Mouse (Mus musculus): ENCODE data around the gene Fbxl7. TPM values are rescaled to one million over a fixed set of nuclear protein-coding genes. Genes with fewer than 3 reads are reported as not detected.

Fbxl7 gene
- polyA plus RNA-seq, 1 experiment from 2014 or later, result 12.2 TPM

- DNase-seq (peak; percentile 9), ATAC-seq (ENCODE audit: low FRiP score, low TSS enrichment) (no peak)
- H3K36me3 ChIP-seq (ENCODE audit: control insufficient read depth, insufficient read depth, low read length), result no peaks in the 10 kb centered on the region
- H3K4me2 ChIP-seq (ENCODE audit: low read length), result no peak overlapping the region
- no peaks in the 10 kb centered on the region for H3K27me3 ChIP-seq (ENCODE audit: control insufficient read depth, insufficient read depth, low read length)
- 60% methylated on average over 2 of the region's 2 CpGs for WGBS
- 0 out of 2 replicates have a peak, but pooled peaks cover 3% of the 10 kb centered on the region for H3K4me1 ChIP-seq (ENCODE audit: control insufficient read depth, insufficient read depth, low read length)
- H3K9me3 ChIP-seq (ENCODE audit: control insufficient read depth, low read length), result no peaks in the 10 kb centered on the region
- no peak overlapping the region for H3K9ac ChIP-seq (replicated peaks; ENCODE audit: low read length)
- 0 out of 2 replicates have a peak overlapping the region, but pooled peaks have one; percentile 32 for H3K27ac ChIP-seq (replicated peaks; ENCODE audit: low read depth, low read length)
- no peak overlapping the region for H3K4me3 ChIP-seq (replicated peaks; ENCODE audit: low read depth, low read length)
Measured at GRCm38 (mm10) chr15:26795937-26796336, 99.4 kb downstream of the Fbxl7 start.

GRCm38 (mm10) chr15:26795518-26795917 lies 99.9 kb downstream of the Fbxl7 start:
- DNase-seq (peak; percentile 53), ATAC-seq (ENCODE audit: low FRiP score, low TSS enrichment) (peak; percentile 81)
- no peaks in the 10 kb centered on the region for H3K27me3 ChIP-seq (ENCODE audit: control insufficient read depth, insufficient read depth, low read length)
- H3K27ac ChIP-seq (replicated peaks; ENCODE audit: low read depth, low read length), result no peak overlapping the region
- no peak overlapping the region for H3K4me3 ChIP-seq (replicated peaks; ENCODE audit: low read depth, low read length)
- H3K4me1 ChIP-seq (ENCODE audit: control insufficient read depth, insufficient read depth, low read length), result 0 out of 2 replicates have a peak, but pooled peaks cover 3% of the 10 kb centered on the region
- no peaks in the 10 kb centered on the region for H3K36me3 ChIP-seq (ENCODE audit: control insufficient read depth, insufficient read depth, low read length)
- 37% methylated on average over 6 of the region's 6 CpGs for WGBS
- no peak overlapping the region for H3K9ac ChIP-seq (replicated peaks; ENCODE audit: low read length)
- no peak overlapping the region for H3K4me2 ChIP-seq (ENCODE audit: low read length)
- H3K9me3 ChIP-seq (ENCODE audit: control insufficient read depth, low read length), result no peaks in the 10 kb centered on the region

GRCm38 (mm10) chr15:26787148-26787547 lies 108.2 kb downstream of the Fbxl7 start:
- DNase-seq (no peak), ATAC-seq (ENCODE audit: low FRiP score, low TSS enrichment) (no peak)
- Histone ChIP-seq H3K27ac (replicated peaks; ENCODE audit: low read depth, low read length) (no peak overlapping the region), H3K36me3 (ENCODE audit: control insufficient read depth, insufficient read depth, low read length) (no peaks in the 10 kb centered on the region), H3K4me1 (ENCODE audit: control insufficient read depth, insufficient read depth, low read length) (no peaks in the 10 kb centered on the region), H3K9me3 (ENCODE audit: control insufficient read depth, low read length) (no peaks in the 10 kb centered on the region), H3K9ac (replicated peaks; ENCODE audit: low read length) (no peak overlapping the region), H3K4me3 (replicated peaks; ENCODE audit: low read depth, low read length) (no peak overlapping the region), H3K4me2 (ENCODE audit: low read length) (no peak overlapping the region), H3K27me3 (ENCODE audit: control insufficient read depth, insufficient read depth, low read length) (no peaks in the 10 kb centered on the region)
- WGBS, result 90% methylated on average over 6 of the region's 6 CpGs

- DNase-seq (peak; percentile 42), ATAC-seq (ENCODE audit: low FRiP score, low TSS enrichment) (no peak)
- Histone ChIP-seq H3K36me3 (ENCODE audit: control insufficient read depth, insufficient read depth, low read length) (no peaks in the 10 kb centered on the region), H3K9me3 (ENCODE audit: control insufficient read depth, low read length) (no peaks in the 10 kb centered on the region), H3K27ac (replicated peaks; ENCODE audit: low read depth, low read length) (no peak overlapping the region), H3K9ac (replicated peaks; ENCODE audit: low read length) (no peak overlapping the region), H3K27me3 (ENCODE audit: control insufficient read depth, insufficient read depth, low read length) (no peaks in the 10 kb centered on the region), H3K4me3 (replicated peaks; ENCODE audit: low read depth, low read length) (no peak overlapping the region), H3K4me1 (ENCODE audit: control insufficient read depth, insufficient read depth, low read length) (no peaks in the 10 kb centered on the region), H3K4me2 (ENCODE audit: low read length) (no peak overlapping the region)
- 79% methylated on average over 3 of the region's 3 CpGs for WGBS
Measured at GRCm38 (mm10) chr15:26780557-26780956, 114.8 kb downstream of the Fbxl7 start.

GRCm38 (mm10) chr15:26779129-26779528 lies 116.3 kb downstream of the Fbxl7 start:
- H3K9me3 ChIP-seq (ENCODE audit: control insufficient read depth, low read length), result no peaks in the 10 kb centered on the region
- WGBS, result 84% methylated on average over 4 of the region's 4 CpGs
- no peak overlapping the region for H3K4me3 ChIP-seq (replicated peaks; ENCODE audit: low read depth, low read length)
- no peak overlapping the region for H3K4me2 ChIP-seq (ENCODE audit: low read length)
- ATAC-seq (ENCODE audit: low FRiP score, low TSS enrichment) (no peak), DNase-seq (no peak)
- H3K9ac ChIP-seq (replicated peaks; ENCODE audit: low read length), result no peak overlapping the region
- H3K4me1 ChIP-seq (ENCODE audit: control insufficient read depth, insufficient read depth, low read length), result no peaks in the 10 kb centered on the region
- H3K27ac ChIP-seq (replicated peaks; ENCODE audit: low read depth, low read length), result no peak overlapping the region
- no peaks in the 10 kb centered on the region for H3K27me3 ChIP-seq (ENCODE audit: control insufficient read depth, insufficient read depth, low read length)
- no peaks in the 10 kb centered on the region for H3K36me3 ChIP-seq (ENCODE audit: control insufficient read depth, insufficient read depth, low read length)

GRCm38 (mm10) chr15:26775720-26776119 lies 119.7 kb downstream of the Fbxl7 start:
- no peaks in the 10 kb centered on the region for H3K27me3 ChIP-seq (ENCODE audit: control insufficient read depth, insufficient read depth, low read length)
- ATAC-seq (ENCODE audit: low FRiP score, low TSS enrichment) (no peak), DNase-seq (no peak)
- no peak overlapping the region for H3K4me2 ChIP-seq (ENCODE audit: low read length)
- H3K9me3 ChIP-seq (ENCODE audit: control insufficient read depth, low read length), result no peaks in the 10 kb centered on the region
- no peaks in the 10 kb centered on the region for H3K36me3 ChIP-seq (ENCODE audit: control insufficient read depth, insufficient read depth, low read length)
- no peak overlapping the region for H3K9ac ChIP-seq (replicated peaks; ENCODE audit: low read length)
- no peak overlapping the region for H3K4me3 ChIP-seq (replicated peaks; ENCODE audit: low read depth, low read length)
- H3K4me1 ChIP-seq (ENCODE audit: control insufficient read depth, insufficient read depth, low read length), result no peaks in the 10 kb centered on the region
- no peak overlapping the region for H3K27ac ChIP-seq (replicated peaks; ENCODE audit: low read depth, low read length)

GRCm38 (mm10) chr15:26774895-26775294 lies 120.5 kb downstream of the Fbxl7 start:
- no peaks in the 10 kb centered on the region for H3K9me3 ChIP-seq (ENCODE audit: control insufficient read depth, low read length)
- H3K36me3 ChIP-seq (ENCODE audit: control insufficient read depth, insufficient read depth, low read length), result no peaks in the 10 kb centered on the region
- no peak overlapping the region for H3K4me3 ChIP-seq (replicated peaks; ENCODE audit: low read depth, low read length)
- 97% methylated on average over 2 of the region's 2 CpGs for WGBS
- H3K27me3 ChIP-seq (ENCODE audit: control insufficient read depth, insufficient read depth, low read length), result no peaks in the 10 kb centered on the region
- ATAC-seq (ENCODE audit: low FRiP score, low TSS enrichment) (no peak), DNase-seq (no peak)
- no peaks in the 10 kb centered on the region for H3K4me1 ChIP-seq (ENCODE audit: control insufficient read depth, insufficient read depth, low read length)
- no peak overlapping the region for H3K9ac ChIP-seq (replicated peaks; ENCODE audit: low read length)
- no peak overlapping the region for H3K4me2 ChIP-seq (ENCODE audit: low read length)
- H3K27ac ChIP-seq (replicated peaks; ENCODE audit: low read depth, low read length), result no peak overlapping the region

GRCm38 (mm10) chr15:26761651-26762050 lies 133.7 kb downstream of the Fbxl7 start:
- ATAC-seq (ENCODE audit: low FRiP score, low TSS enrichment) (no peak), DNase-seq (peak; percentile 28)
- H3K27ac ChIP-seq (replicated peaks; ENCODE audit: low read depth, low read length), result peak overlapping the region; percentile 9; the same call in 1 of the 2 replicates
- WGBS, result 60% methylated on average over 4 of the region's 4 CpGs
- H3K27me3 ChIP-seq (ENCODE audit: control insufficient read depth, insufficient read depth, low read length), result no peaks in the 10 kb centered on the region
- H3K9ac ChIP-seq (replicated peaks; ENCODE audit: low read length), result no peak overlapping the region
- no peaks in the 10 kb centered on the region for H3K4me1 ChIP-seq (ENCODE audit: control insufficient read depth, insufficient read depth, low read length)
- no peaks in the 10 kb centered on the region for H3K36me3 ChIP-seq (ENCODE audit: control insufficient read depth, insufficient read depth, low read length)
- no peaks in the 10 kb centered on the region for H3K9me3 ChIP-seq (ENCODE audit: control insufficient read depth, low read length)
- no peak overlapping the region for H3K4me2 ChIP-seq (ENCODE audit: low read length)
- no peak overlapping the region for H3K4me3 ChIP-seq (replicated peaks; ENCODE audit: low read depth, low read length)

GRCm38 (mm10) chr15:26748484-26748883 lies 146.9 kb downstream of the Fbxl7 start:
- Histone ChIP-seq H3K4me1 (ENCODE audit: control insufficient read depth, insufficient read depth, low read length) (no peaks in the 10 kb centered on the region), H3K9me3 (ENCODE audit: control insufficient read depth, low read length) (no peaks in the 10 kb centered on the region), H3K27ac (replicated peaks; ENCODE audit: low read depth, low read length) (no peak overlapping the region), H3K4me2 (ENCODE audit: low read length) (no peak overlapping the region), H3K27me3 (ENCODE audit: control insufficient read depth, insufficient read depth, low read length) (no peaks in the 10 kb centered on the region), H3K4me3 (replicated peaks; ENCODE audit: low read depth, low read length) (no peak overlapping the region), H3K9ac (replicated peaks; ENCODE audit: low read length) (no peak overlapping the region), H3K36me3 (ENCODE audit: control insufficient read depth, insufficient read depth, low read length) (no peaks in the 10 kb centered on the region)
- 98% methylated on average over 3 of the region's 3 CpGs for WGBS
- ATAC-seq (ENCODE audit: low FRiP score, low TSS enrichment) (no peak), DNase-seq (no peak)

Measured in midbrain, embryonic 14.5 days (tissue).